18 mouse cellular contexts compared by ENCODE assay signal in genomic region chr6:115293877-115294276, GRCm38 (mm10). TPM values are rescaled to one million over a fixed set of nuclear protein-coding genes. Genes with fewer than 3 reads are reported as not detected.
"Had no signal": no experiment of that assay in that cellular context is flagged by ENCODE, and none has a peak within 500 bp of the region (broad histone marks: within the 10 kb centered on the region; RNA-seq: fewer than 3 reads in every experiment).

No protein-coding gene starts in this region.

- H3K4me1 ChIP-seq: limb, embryonic 13.5 days; lung, embryonic 15.5 days; midbrain, embryonic 13.5 days had no signal

- H3K36me3 ChIP-seq: limb, embryonic 13.5 days; lung, embryonic 15.5 days; midbrain, embryonic 13.5 days had no signal

- H3K4me3 ChIP-seq: limb, embryonic 13.5 days; lung, embryonic 15.5 days; megakaryocyte, embryonic 14.5 days; midbrain, embryonic 13.5 days had no signal

- ATAC-seq: midbrain, embryonic 13.5 days had no signal

- H3K27ac ChIP-seq: kidney, postnatal 0 days; limb, embryonic 13.5 days; lung, embryonic 15.5 days; macrophage; midbrain, embryonic 13.5 days; stomach, postnatal 0 days had no signal

- H3K9ac ChIP-seq: limb, embryonic 13.5 days; lung, embryonic 15.5 days; midbrain, embryonic 13.5 days had no signal

- H3K27me3 ChIP-seq: limb, embryonic 13.5 days; lung, embryonic 15.5 days; megakaryocyte, embryonic 14.5 days; midbrain, embryonic 13.5 days had no signal

- DNase-seq: kidney, adult 11 months; kidney, adult 9 months; kidney, postnatal 36 days; layer of hippocampus, adult 9-11 months; layer of hippocampus, postnatal 36 days; left cerebral cortex, postnatal 4 days; lung, postnatal 14 days; right cerebral cortex, adult 18-20 months; thymus, postnatal 4 days had no signal

- H3K9me3 ChIP-seq: limb, embryonic 13.5 days; lung, embryonic 15.5 days; megakaryocyte, embryonic 14.5 days; midbrain, embryonic 13.5 days had no signal

- H3K4me2 ChIP-seq: limb, embryonic 13.5 days; lung, embryonic 15.5 days; midbrain, embryonic 13.5 days had no signal

RNA-seq across cellular contexts. Expression of gene Timp4, which starts 41.9 kb away (rescaled TPM):
- total RNA-seq: liver, adult 2 months had no signal
- polyA plus RNA-seq: liver, adult 2 months; liver, embryonic 16.5 days; macrophage had no signal
